Mouse (Mus musculus) bone marrow, adult 2 months (tissue): ENCODE results near the gene 1110004F10Rik. TPM values are rescaled to one million over a fixed set of nuclear protein-coding genes. Genes with fewer than 3 reads are reported as not detected.
"Not testable (repeated sequence)": the region's sequence is repeated elsewhere in the genome, so short reads cannot be mapped to it uniquely, and the experiment has no call there.

ENCODE experiments used
- H3K27ac ChIP-seq: fragments of 200-500 bp; 2 replicates; pipeline ENCODE4 v1.5.1; 2012; ENCODE audit warnings: low read depth, mild to moderate bottlenecking, control low read depth, inconsistent platforms, low read length; ENCODE audit not compliant: control insufficient read depth, poor library complexity, insufficient read depth
- H3K4me1 ChIP-seq: fragments of 200-500 bp; 2 replicates; pipeline ENCODE4 v1.6.1; 2011; ENCODE audit warnings: low read length; ENCODE audit not compliant: control insufficient read depth, insufficient read depth
- H3K4me3 ChIP-seq: fragments of 200-500 bp; replicated peaks from 2 replicates; pipeline ENCODE3; 2011; ENCODE audit warnings: mild to moderate bottlenecking, low read depth, low read length, control low read depth; ENCODE audit not compliant: control insufficient read depth
- CTCF ChIP-seq: fragments of 200-500 bp; IDR thresholded peaks from 2 replicates; pipeline ENCODE4 v1.5.1; 2011; ENCODE audit warnings: low read length, control low read depth; ENCODE audit not compliant: control insufficient read depth, insufficient read depth
- POLR2A ChIP-seq: fragments of 200-500 bp; IDR thresholded peaks from 2 replicates; pipeline ENCODE4 v1.6.1; 2011; ENCODE audit warnings: low read depth, mild to moderate bottlenecking, control low read depth, low read length, borderline replicate concordance; ENCODE audit not compliant: control insufficient read depth
- WGBS: fragments of 180-500 bp; shearing (Covaris S2); methylation state at CpG from one replicate; pipeline ENCODE4 v1.1.7; 2018; 5-methylcytosine and 5-hydroxymethylcytosine counted together
- polyA plus RNA-seq: library from polyadenylated mRNA; stranded (reverse); fragments of >200 nt; gene quantifications from 2 replicates; pipeline ENCODE4 v1.2.4, GENCODE M21; 2011; ENCODE audit warnings: low replicate concordance; ENCODE audit not compliant: missing spikeins, insufficient read depth, insufficient read length

Gene 1110004F10Rik
- polyA plus RNA-seq, 1 experiment, result 48.4 TPM

GRCm38 (mm10) chr7:116040470-116041019 lies 1.3 kb downstream of the 1110004F10Rik start:
- TF ChIP-seq CTCF (no peak), POLR2A (no peak)
- Histone ChIP-seq H3K27ac (no peak overlapping the region), H3K4me1 (no peaks in the 10 kb centered on the region; the same call in 1 of the 2 replicates), H3K4me3 (no peak overlapping the region)
- 36% methylated on average over 15 of the region's 15 CpGs for WGBS

- H3K4me1 ChIP-seq, result no peaks in the 10 kb centered on the region
- TF ChIP-seq POLR2A (no peak), CTCF (no peak)
- WGBS, result 62% methylated on average over 1 of the region's 1 CpGs
- no peak overlapping the region for H3K4me3 ChIP-seq
- H3K27ac ChIP-seq, result no peak overlapping the region
Observed at GRCm38 (mm10) chr7:116060739-116061138, 21.5 kb downstream of the 1110004F10Rik start.

GRCm38 (mm10) chr7:116084366-116084765 lies 45.2 kb downstream of the 1110004F10Rik start, which contains the start of gene Gm4353:
Gene Gm4353, minus strand, starts transcription at chr7:116084635.
- H3K4me3 ChIP-seq, H3K4me1 ChIP-seq, H3K27ac ChIP-seq: not testable (repeated sequence)
- WGBS, result 92% methylated on average over 11 of the region's 11 CpGs

- under 1% methylated on average over 38 of the region's 38 CpGs for WGBS
- Histone ChIP-seq H3K4me1 (no peaks in the 10 kb centered on the region; the same call in 1 of the 2 replicates), H3K27ac (peak overlapping the region; percentile 68), H3K4me3 (peak overlapping the region; percentile 74)
- TF ChIP-seq CTCF (peak; percentile 19; the same call in 1 of the 2 replicates), POLR2A (peak; percentile 79)
Observed at GRCm38 (mm10) chr7:116092710-116093465, 53.7 kb downstream of the 1110004F10Rik start.

- TF ChIP-seq CTCF, result no peak
- no peak for TF ChIP-seq POLR2A
Observed at GRCm38 (mm10) chr7:116093466-116093850, 54.3 kb downstream of the 1110004F10Rik start.

GRCm38 (mm10) chr7:116099952-116100528 lies 60.8 kb downstream of the 1110004F10Rik start:
- no peak overlapping the region for H3K27ac ChIP-seq
- 79% methylated on average over 7 of the region's 7 CpGs for WGBS
- H3K4me1 ChIP-seq, result no peaks in the 10 kb centered on the region
- no peak overlapping the region for H3K4me3 ChIP-seq
- TF ChIP-seq CTCF (no peak), POLR2A (no peak)

More at GRCm38 (mm10) chr7:116093466-116093850, 54.3 kb downstream of the 1110004F10Rik start:
- Histone ChIP-seq H3K4me3 (peak overlapping the region; percentile 74), H3K4me1 (no peaks in the 10 kb centered on the region; the same call in 1 of the 2 replicates), H3K27ac (peak overlapping the region; percentile 68)
- 0% methylated on average over 19 of the region's 19 CpGs for WGBS

- 87% methylated on average over 9 of the region's 9 CpGs for WGBS
- TF ChIP-seq CTCF (no peak), POLR2A (no peak)
- no peak overlapping the region for H3K4me3 ChIP-seq
- H3K4me1 ChIP-seq, result no peaks in the 10 kb centered on the region
- H3K27ac ChIP-seq, result no peak overlapping the region
Observed at GRCm38 (mm10) chr7:116103091-116103490, 63.9 kb downstream of the 1110004F10Rik start.

GRCm38 (mm10) chr7:116110661-116111060 lies 71.5 kb downstream of the 1110004F10Rik start:
- WGBS, result 72% methylated on average over 3 of the region's 3 CpGs

More at GRCm38 (mm10) chr7:116110661-116111060, 71.5 kb downstream of the 1110004F10Rik start:
- Histone ChIP-seq H3K27ac (no peak overlapping the region), H3K4me3 (no peak overlapping the region), H3K4me1 (no peaks in the 10 kb centered on the region)
- TF ChIP-seq POLR2A, result no peak
- no peak for TF ChIP-seq CTCF
